Mouse (Mus musculus) brain, embryonic 14.5 days (tissue): ENCODE measurements at regions not wholly inside any gene's neighbourhood (a gene's known extent, or its start where the extent isn't known, plus 50 kb on each side); places are given as distances from the start of the nearest gene placed in this dataset.

Source experiments
- CTCF ChIP-seq: fragments of 200-500 bp; IDR thresholded peaks from 2 replicates; pipeline ENCODE4 v1.5.1; 2012; ENCODE audit warnings: inconsistent platforms, mild to moderate bottlenecking, moderate library complexity, borderline replicate concordance; ENCODE audit not compliant: insufficient read depth, insufficient read length; ENCODE audit errors: extremely low read depth
- POLR2A ChIP-seq: fragments of 200-500 bp; IDR thresholded peaks from 2 replicates; pipeline ENCODE4 v1.6.1; 2012; ENCODE audit warnings: mild to moderate bottlenecking, inconsistent platforms, borderline replicate concordance; ENCODE audit not compliant: poor library complexity, insufficient read depth, insufficient read length, severe bottlenecking; ENCODE audit errors: extremely low read depth

- TF ChIP-seq CTCF: no peak
- no peak for TF ChIP-seq POLR2A
These were observed 138.6 kb upstream of the Cntnap5a start for GRCm38 (mm10) chr1:115545994-115546393.
